Mouse (Mus musculus): Measurements from ENCODE around the gene Ptpdc1.
A peak's percentile ranks its signal among the peaks of the same experiment; 100 is the strongest.

Gene Ptpdc1

GRCm38 (mm10) chr13:48655637-48656036 is 30.2 kb upstream of the Ptpdc1 start:
- DNase-seq (ENCODE audit: low read depth) = peak; percentile 60

DNA sequence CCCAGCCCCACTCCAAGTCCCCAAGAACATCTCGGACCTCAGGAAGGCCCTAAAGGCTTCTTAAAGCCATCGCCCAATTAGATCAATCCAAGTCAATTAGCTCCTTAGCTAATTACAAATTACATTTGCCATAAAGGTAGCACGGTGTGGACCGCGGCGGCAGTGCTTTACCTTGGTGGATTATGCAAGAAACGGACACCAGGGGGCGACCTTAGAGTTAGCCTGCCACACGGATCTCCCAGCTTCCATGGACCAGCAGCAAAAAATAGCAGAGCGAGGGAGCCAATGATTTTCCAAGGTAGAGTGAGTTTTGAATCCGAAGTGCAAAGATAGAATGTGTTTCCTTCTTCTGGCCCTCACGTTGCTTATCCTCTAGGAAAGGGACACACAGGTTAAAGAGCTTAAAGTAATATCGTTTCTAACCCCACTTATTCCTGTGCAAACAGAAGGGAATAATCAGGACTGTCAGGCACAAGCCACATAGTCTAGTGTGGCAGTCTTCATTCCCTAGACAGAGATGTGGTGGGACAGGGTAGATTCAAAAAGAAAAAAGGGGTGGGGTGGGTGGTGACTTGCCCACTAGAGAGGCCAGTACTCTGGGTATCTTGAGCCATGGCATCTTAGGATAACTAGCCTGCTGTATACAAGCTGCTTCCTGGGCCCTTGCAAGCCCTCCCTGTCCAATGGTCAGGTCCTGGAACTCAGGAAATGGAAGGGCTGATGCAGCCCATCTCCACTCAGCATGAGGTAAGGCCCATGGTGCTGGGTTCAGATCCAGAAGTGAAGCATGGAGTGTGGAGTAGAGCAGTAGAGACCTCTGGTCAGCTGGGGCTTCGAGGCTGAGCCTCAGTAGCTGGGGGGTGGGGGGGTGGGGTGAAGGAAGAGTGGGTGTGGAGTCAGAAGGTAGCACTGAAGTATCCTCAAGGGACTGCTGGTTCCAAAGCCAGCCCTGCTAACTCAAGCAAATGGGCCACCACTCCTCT is 28.6 kb upstream of the Ptpdc1 start:
- peak; percentile 71 for DNase-seq (ENCODE audit: low read depth)

- DNase-seq (ENCODE audit: low read depth) = no peak
Measured at GRCm38 (mm10) chr13:48651132-48652065, 25.9 kb upstream of the Ptpdc1 start.

DNA sequence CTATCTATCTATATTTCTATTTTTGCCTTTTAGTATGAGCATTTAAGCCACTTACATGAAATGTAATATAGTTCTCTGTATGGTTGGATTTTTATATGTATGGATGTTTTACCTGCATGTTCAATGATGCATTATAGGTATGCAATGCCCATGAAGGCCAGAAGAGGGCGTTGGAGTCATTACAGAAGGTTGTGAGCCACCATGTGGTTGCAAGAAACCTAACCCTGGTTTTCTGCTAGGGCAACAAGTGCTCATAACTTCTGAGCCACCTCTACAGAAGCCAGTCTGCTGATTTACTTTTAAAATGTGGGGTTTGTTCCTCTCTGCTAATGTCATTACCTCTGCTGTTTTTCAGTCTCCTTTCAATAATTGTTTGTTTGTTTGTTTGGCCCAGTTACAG is 25.2 kb upstream of the Ptpdc1 start:
- peak; percentile 62 for DNase-seq (ENCODE audit: low read depth)

GRCm38 (mm10) chr13:48646696-48647095 is 21.2 kb upstream of the Ptpdc1 start:
- DNase-seq (ENCODE audit: low read depth) = no peak

DNA sequence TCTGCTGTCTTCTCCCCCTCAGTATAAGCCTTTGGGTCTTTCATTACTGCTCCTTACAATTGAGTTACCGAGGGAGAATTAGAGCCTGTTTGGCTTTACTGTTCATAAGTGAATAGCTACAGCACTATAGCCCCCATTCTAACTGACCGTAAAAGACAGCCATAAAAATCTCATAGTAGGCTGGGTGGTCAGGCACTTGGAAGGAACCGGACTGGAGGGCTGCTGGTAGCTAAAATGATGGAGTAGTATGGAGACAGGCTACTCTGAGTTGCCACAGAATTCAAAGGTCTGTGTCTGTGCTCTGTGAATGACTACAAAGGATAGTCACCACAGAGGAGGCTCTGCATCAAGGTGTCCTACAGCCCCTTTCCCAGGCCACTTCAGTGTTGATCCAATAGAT is 18.5 kb upstream of the Ptpdc1 start:
- no peak for DNase-seq (ENCODE audit: low read depth)

- no peak for DNase-seq (ENCODE audit: low read depth)
Measured at GRCm38 (mm10) chr13:48643072-48643471, 17.6 kb upstream of the Ptpdc1 start.

- DNase-seq (ENCODE audit: low read depth) = peak; percentile 72
Measured at GRCm38 (mm10) chr13:48639570-48639969, 14.1 kb upstream of the Ptpdc1 start.

GRCm38 (mm10) chr13:48637706-48638105 is 12.2 kb upstream of the Ptpdc1 start:
- DNase-seq (ENCODE audit: low read depth) = no peak

- no peak for DNase-seq (ENCODE audit: low read depth)
Measured at GRCm38 (mm10) chr13:48631691-48632090, 6.2 kb upstream of the Ptpdc1 start.

GRCm38 (mm10) chr13:48624968-48625398 is 481 bp downstream of the Ptpdc1 start:
- DNase-seq (ENCODE audit: low read depth) = no peak

DNA sequence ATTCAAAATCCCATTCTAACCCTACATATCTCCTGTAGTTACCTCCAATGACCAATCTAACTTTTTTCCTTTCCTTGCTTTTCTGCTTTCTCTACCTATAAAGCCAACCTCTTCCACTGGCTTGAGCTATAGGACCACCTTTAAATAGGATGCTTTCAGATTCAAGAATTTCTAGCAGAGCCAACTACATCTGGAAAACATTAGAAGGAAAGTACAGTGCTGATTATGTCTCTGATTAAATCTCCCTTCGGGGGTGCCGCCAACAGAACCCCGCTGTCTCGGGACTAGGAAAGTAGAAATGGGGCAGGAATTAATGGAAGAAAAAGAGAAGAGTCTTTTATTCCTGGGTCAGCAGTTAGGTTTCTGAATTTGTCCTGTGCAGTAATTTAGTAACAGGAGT is 6.6 kb downstream of the Ptpdc1 start:
- no peak for DNase-seq (ENCODE audit: low read depth)

GRCm38 (mm10) chr13:48617774-48618173 is 7.7 kb downstream of the Ptpdc1 start:
- DNase-seq (ENCODE audit: low read depth) = no peak

DNA sequence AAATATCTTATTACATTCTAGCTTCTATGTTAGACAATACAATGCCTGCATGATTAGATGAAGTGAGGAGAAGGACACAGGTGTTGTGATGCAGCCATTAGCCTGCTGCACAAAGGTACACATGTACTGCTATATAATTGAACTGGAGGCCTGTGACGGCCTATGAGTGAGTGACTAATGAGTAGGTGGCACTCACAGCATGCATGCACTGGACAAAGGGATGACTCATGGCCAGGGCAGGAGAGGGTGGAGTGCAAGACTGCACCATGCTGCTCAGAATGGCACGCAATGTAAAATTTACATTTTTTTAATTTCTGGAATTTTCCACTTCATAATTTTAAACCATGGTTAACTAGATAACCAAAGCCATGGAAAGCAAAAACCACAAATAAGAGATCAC is 10.9 kb downstream of the Ptpdc1 start:
- DNase-seq (ENCODE audit: low read depth) = no peak

DNA sequence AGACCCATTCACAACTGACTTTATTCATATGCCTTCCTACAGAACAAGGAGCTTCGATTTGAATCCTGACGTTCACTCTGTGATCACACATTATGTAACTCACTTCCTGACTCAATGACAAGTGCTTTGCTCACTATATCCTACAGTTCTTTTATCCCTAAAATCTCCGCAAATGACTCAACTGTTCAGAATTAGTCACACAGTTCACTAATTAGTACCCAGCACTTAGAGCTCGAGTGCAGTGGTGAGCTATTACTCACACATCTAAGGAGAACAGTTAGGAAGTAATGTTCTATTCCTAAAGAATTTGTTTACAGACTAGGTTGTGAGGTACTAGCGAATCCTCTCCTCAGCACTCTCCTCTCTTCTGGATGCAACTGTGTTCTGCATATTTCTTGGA is 16.4 kb downstream of the Ptpdc1 start:
- DNase-seq (ENCODE audit: low read depth) = no peak

DNA sequence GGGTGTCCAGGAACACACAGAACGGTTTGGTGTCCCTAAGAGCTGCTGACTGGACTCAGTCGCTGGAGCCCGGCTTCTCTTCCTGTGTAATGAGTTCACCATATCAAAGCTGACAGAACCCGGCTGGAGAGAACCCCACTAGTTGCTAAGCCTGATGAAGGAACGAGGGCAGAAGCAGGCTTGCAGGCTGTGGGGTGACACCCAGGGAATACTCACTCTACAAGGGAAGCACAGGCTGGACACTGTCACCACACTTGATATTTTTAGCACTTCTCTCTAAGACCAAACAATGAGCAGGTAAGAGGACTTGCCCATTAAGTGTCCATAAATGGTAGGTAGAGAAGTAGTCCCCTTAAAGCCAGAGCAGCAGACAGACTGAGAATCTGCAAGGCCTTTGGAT is 20.9 kb downstream of the Ptpdc1 start:
- no peak for DNase-seq (ENCODE audit: low read depth)

GRCm38 (mm10) chr13:48603296-48603695 is 22.2 kb downstream of the Ptpdc1 start:
- DNase-seq (ENCODE audit: low read depth) = no peak

DNA sequence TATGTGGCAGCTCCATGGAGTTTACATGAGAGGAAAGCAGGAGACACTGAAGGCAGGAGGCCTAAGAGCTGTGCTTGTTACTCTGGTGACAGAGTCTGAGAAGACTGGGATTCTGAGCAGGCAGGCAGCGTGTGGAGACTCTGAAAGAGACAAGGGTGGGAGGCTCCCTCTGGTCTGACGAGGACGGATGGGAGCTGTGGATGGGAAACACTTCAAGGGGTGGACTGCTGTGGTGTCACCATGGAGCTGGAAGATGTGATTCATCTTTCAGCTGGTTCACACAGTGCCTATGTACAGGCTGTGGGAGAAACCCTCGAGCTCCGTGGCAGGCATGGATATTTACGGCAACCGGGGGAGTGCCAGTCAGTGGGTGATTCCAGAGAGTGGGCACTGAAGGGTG is 30.9 kb downstream of the Ptpdc1 start:
- DNase-seq (ENCODE audit: low read depth) = no peak

DNA sequence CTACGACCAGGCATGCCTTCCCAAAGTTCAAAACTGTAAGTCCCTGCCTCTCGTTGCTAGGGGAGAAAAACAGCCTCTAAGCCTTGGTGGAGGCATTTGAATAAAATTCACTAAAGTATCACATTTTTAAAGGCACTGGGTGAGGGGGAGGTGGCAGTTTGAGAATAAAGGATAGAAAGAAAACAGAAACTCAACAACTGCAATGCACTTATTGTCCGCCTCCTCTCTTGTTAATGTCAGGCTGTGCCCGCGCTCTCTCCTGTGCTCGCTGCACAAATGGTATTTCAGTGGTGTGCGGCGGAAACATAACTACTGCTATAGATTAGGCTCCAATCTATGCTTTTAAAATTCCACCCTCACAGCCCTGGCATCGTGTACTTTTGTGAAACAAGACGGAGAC is 31.4 kb downstream of the Ptpdc1 start:
- DNase-seq (ENCODE audit: low read depth) = no peak

DNA sequence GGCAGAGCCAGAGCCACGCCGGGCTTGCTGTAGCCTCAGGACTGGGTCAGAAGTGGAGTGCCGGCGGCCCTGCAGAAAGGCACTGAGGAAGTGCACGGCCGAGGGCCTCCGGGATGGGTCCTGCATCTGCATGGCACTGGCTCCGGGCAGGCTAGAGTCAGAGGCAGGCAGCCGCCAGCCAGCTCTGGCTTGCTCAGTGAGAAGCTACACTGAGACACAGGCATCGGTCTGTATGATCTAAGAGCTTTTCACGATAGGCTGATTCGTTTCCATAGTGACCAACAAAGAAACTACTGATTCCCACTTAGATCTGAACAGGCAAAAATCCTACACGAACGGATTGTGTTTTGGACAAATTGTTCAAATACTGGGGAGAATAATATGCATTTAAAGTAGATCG is 32.3 kb downstream of the Ptpdc1 start:
- DNase-seq (ENCODE audit: low read depth) = no peak

DNA sequence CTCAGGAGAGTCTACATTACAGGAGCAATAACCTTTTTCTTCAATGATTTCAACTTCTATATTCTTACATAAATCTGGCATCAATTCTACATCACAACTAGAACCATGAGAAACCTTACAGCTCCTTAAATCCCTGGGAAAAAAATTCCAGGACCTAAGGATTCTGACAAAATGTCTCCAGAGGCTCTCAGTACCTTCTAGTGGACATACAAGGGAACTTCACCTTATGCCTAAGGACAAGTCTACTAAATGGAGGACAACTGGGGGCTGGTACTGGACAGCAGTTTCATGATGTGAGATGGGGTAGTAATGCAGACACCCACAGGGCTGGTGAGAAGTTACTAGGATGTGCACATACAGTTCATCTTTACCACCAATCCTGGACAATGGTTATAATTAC is 34.7 kb downstream of the Ptpdc1 start:
- DNase-seq (ENCODE audit: low read depth) = no peak

GRCm38 (mm10) chr13:48587354-48587753 is 38.1 kb downstream of the Ptpdc1 start:
- no peak for DNase-seq (ENCODE audit: low read depth)

- no peak for DNase-seq (ENCODE audit: low read depth)
Measured at GRCm38 (mm10) chr13:48586496-48586895, 39.0 kb downstream of the Ptpdc1 start.

All from induced T-regulatory cell, adult 2 months (primary cell).